Mouse (Mus musculus) testis, adult 10 weeks (tissue): ENCODE data around the gene Vmn1r50. TPM values are rescaled to one million over a fixed set of nuclear protein-coding genes. Genes with fewer than 3 reads are reported as not detected.

Experiments used
- polyA plus RNA-seq: library from polyadenylated mRNA; stranded (reverse); fragments of 350-450 nt; fragmentation: Illumina TruSeq; extraction: RNeasy Lipid Tissue Mini Kit (QIAGEN cat#74804); gene quantifications from one replicate; pipeline ENCODE4 v1.2.3, GENCODE M21; 2014; ENCODE audit warnings: low read depth, low replicate concordance

The Vmn1r50 gene
- polyA plus RNA-seq, result not detected

GRCm38 (mm10) chr6:90101130-90101529 is at the start of gene Vmn1r50:
TSS of gene Vmn1r50 (plus strand) at chr6:90101430.

DNA sequence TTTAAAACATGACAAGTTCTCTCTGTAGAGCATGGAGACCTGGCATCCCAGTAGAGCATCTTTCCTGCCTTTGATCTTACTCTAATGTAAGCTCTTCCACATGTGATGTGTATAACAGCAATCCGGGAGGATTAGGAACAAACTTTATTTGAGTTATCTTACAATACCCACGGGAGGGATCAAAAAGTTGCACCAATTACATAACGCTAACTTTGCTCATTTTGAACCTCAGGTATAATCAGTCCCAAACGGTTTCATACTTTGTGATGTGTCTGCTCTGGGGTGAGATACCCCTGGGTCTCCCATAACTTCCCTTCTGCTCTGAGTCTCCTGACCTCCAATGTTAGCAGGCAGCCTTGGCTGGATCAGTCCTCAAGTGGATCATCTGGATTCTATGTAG is 22.8 kb upstream of the Vmn1r50 start, which contains the start of gene Vmn1r49:
Gene Vmn1r49 (minus strand): TSS at position 101 of the 400 bp plus-strand sequence.

DNA sequence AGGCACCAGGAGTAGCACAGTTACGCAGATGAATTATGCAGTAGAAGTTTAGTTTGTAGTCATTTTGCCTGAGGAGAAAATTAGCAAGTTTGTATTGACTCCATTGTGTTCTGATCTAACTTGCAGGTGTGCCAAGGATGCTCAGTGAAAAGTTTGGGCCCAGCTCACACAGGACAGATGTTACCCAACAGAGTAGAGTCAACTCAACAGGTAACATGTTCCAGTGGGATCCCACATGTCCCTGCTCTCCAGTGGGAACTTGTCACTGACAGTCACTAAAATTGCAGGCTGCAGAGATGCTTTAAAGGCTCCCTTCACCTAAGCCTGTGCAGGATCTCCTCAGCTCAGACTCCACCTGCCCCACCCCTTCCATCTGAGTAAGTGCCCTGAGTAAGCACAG is 21.1 kb downstream of the Vmn1r50 start, which contains the start of gene Vmn1r51:
Gene Vmn1r51 (plus strand): TSS at position 301 of the 400 bp plus-strand sequence.

Other genes starting within 250 kb of the Vmn1r50 start
- gene Vmn1r42, start 225.0 kb upstream of the Vmn1r50 start, polyA plus RNA-seq, result 0.11 TPM
- gene Vmn1r43, start 225.0 kb upstream of the Vmn1r50 start, polyA plus RNA-seq, result 3.3 TPM
- 0.59 TPM for gene Vmn1r44, start 217.8 kb upstream of the Vmn1r50 start, polyA plus RNA-seq
- gene Vmn1r45, start 160.8 kb upstream of the Vmn1r50 start, polyA plus RNA-seq, result not detected
- not detected for gene Vmn1r46, start 132.1 kb upstream of the Vmn1r50 start, polyA plus RNA-seq
- not detected for gene Vmn1r47, start 85.3 kb upstream of the Vmn1r50 start, polyA plus RNA-seq
- not detected for gene Vmn1r48, start 64.6 kb upstream of the Vmn1r50 start, polyA plus RNA-seq
- not detected for gene Vmn1r49, start 22.9 kb upstream of the Vmn1r50 start, polyA plus RNA-seq
- gene Vmn1r51, start 21.2 kb downstream of the Vmn1r50 start, polyA plus RNA-seq, result not detected
- gene Vmn1r52, start 73.4 kb downstream of the Vmn1r50 start, polyA plus RNA-seq, result not detected
- not detected for gene V1ra8, start 101.4 kb downstream of the Vmn1r50 start, polyA plus RNA-seq
- 0.95 TPM for gene Vmn1r53, start 123.0 kb downstream of the Vmn1r50 start, polyA plus RNA-seq
- gene Vmn1r54, start 144.9 kb downstream of the Vmn1r50 start, polyA plus RNA-seq, result not detected
- gene BC048671, start 199.8 kb downstream of the Vmn1r50 start, polyA plus RNA-seq, result 99.9 TPM
- gene Chst13, start 223.8 kb downstream of the Vmn1r50 start, polyA plus RNA-seq, result not detected
- gene Uroc1, start 231.9 kb downstream of the Vmn1r50 start, polyA plus RNA-seq, result not detected